Mouse (Mus musculus) layer of hippocampus, adult 2 months (tissue): ENCODE data around the gene Prl7c1. TPM values are rescaled to one million over a fixed set of nuclear protein-coding genes. Genes with fewer than 3 reads are reported as not detected.
"Not testable (repeated sequence)": the region's sequence is repeated elsewhere in the genome, so short reads cannot be mapped to it uniquely, and the experiment has no call there.

Experiments used
- DNase-seq, 2 experiments: peaks; one replicate each; pipeline ENCODE4 v3.0.0; 2022; ENCODE audit warnings: low spot score in 2 of 2
- H3K27ac ChIP-seq: fragments of 200-600 bp; 2 replicates; pipeline ENCODE4 v1.8.1; 2022
- H3K4me3 ChIP-seq: fragments of 200-600 bp; 2 replicates; pipeline ENCODE4 v1.8.1; 2022; ENCODE audit warnings: mild to moderate bottlenecking
- CTCF ChIP-seq: fragments of 200-600 bp; conservative IDR thresholded peaks from 2 replicates; pipeline ENCODE4 v1.8.1; 2022; ENCODE audit warnings: antibody characterized with exemption, mild to moderate bottlenecking, moderate library complexity
- long read RNA-seq, 2 experiments: library from polyadenylated mRNA; stranded (forward); transcript quantifications; one replicate each; pipeline ENCODE4 v2.0.0; 2021; ENCODE audit warnings: borderline mapping rate in 2 of 2
- total RNA-seq, 2 experiments: library from RNA; stranded (reverse); gene quantifications; 2 replicates each; pipeline ENCODE4 v1.2.3; 2021

Gene Prl7c1
- not detected for total RNA-seq
- long read RNA-seq, experiment 1 = 0 reads
- long read RNA-seq, experiment 2 = 0 reads

DNA sequence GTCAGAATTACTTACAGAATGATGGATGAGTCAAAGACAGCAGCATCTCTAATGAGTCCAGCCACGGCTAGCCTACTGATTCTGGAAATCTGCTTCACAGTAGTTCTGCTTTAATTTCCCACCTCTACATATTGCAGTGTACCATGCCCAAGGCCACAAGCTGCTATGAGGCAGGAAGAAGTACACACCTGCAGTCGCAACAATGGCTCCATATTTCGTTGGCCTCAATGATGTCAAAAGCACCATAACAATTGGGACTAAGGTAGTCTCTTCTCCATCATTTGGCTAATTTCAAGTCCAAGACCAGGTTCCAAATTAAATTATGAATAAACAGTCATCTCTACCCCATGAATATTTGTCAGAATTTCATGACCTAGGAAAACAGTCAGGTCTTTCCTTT, at the start of gene Prl7c1:
TSS of gene Prl7c1 (minus strand) at position 101 of the 400 bp plus-strand sequence.
- DNase-seq, H3K27ac ChIP-seq, H3K4me3 ChIP-seq: not testable (repeated sequence)

DNA sequence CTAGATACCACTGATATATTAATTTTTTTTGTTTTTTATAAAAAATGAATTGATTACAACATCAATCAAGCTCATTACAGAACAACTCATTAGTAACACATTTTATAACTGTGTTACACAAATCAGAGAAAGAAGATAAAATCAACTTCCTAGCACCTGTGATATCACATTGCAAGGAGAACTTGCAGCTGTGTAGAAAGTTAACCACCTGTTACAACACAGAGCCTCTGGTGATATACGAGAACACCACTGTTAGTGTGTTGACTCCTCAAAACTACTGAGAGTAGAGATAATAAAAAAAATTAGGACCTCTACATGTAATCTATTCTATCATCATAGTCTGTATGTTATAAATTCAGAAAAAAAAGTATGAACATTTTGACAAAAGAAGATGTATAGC, 22.2 kb upstream of the Prl7c1 start:
- TF ChIP-seq CTCF = no peak
- Histone ChIP-seq H3K4me3 (no peak overlapping the region), H3K27ac (no peak overlapping the region)
- DNase-seq = no peak

DNA sequence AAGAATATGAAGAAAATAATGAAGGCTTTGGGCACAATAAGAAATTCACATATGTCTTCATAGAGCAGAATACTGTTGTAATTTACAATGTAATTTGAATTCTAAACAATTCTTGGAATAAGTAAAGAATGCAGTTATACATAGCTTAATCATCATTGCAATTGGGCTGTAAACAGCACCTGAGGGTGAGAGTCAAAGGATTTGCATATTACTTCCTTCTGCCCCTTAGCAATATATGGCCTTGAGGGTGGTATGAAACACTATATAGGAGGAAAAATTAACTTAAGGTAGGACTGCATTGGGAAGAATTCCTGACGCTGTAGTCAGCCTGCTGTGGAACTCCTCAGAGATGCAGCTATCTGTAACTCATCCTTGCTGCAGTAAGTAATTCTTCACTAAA, 20.8 kb upstream of the Prl7c1 start, which contains the start of gene Prl2a1:
TSS of gene Prl2a1 (plus strand) at position 301 of the 400 bp plus-strand sequence.
- no peak within 1 kb of the TSS for H3K4me3 ChIP-seq
- DNase-seq = no peak
- H3K27ac ChIP-seq = no peak within 1 kb of the TSS
- no peak for TF ChIP-seq CTCF

DNA sequence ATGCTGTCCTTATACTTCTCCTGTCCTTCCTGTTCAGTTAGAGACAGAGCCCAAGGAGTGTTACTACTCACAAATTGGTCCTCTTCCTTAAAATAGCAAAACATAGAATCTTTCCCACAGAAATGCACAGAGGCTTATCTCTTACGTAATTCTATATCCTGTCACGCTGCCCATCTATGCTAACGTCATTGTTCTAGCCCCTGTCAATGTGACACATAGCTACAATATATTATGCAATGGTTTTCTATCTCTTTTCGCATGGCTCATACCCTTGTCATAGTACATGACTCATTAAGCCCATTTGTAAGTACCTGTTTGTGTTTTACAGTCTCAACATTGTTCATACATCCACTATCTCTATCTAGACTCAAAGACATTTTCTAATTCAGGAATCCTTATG, 18.7 kb upstream of the Prl7c1 start:
- TF ChIP-seq CTCF = no peak
- Histone ChIP-seq H3K4me3 (no peak overlapping the region), H3K27ac (no peak overlapping the region)
- DNase-seq = no peak

DNA sequence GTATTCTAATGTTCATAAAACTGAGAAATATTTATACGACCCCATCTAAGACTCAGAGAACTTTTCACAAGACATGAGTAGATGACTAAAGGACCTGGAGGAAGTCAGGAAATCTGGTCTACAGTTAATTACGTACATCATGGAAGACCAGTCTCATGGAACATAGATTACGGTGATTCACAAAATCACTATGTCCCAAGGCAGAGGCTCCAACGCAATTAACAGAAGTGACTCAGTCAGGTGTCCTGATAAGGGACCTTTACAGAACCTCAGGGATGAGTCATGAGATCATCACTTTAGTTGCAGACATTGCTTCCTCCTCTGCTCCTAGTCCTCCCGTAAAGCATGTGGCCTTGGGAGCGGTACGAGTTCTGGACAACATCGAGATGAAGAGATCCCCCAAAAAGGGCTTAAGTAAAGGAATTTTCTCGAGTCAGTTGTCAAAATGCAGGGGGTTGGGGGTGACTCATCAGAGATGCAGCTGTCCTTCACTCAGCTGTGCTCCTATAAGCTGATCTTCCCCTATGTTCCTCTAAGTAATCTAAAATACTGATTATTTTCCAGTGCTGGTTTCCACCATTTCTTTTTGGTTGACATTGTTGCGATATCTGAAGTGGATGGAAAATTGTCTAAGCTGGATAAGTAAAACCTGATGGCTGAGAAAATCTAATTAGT, 46.0 kb downstream of the Prl7c1 start:
- no peak for TF ChIP-seq CTCF
- no peak for DNase-seq
- no peak overlapping the region for H3K27ac ChIP-seq
- H3K4me3 ChIP-seq = no peak overlapping the region

DNA sequence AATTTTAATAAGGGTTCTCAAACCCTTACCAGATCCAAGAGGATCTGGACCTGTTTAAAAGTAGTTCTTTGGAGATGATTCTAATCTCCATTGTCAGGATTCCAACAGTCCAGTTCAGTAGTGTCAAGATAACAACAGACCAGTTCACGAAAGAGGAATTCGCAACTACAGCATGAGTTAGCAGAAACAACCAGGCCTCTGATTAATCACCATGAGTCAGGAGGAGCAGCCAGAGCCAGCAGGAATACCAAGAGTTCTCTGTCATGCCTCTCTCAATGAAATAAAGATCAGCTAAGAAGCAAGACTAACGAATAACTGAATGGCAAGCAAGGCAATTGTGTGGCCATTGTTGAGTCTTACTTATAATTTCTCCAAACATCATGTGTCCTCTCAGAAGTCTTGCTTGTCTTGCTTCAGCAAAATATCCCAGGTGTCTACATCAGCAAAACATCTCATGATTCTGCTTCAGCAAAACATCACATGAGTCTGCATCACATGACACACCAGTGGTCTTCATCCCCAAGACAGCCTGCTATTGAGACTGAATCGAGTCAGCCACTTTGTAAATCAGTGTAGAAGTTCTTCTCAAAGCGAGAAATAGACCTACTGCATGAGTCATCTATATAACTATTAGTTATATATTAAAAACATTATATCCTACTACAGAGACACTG, 50.2 kb downstream of the Prl7c1 start:
- H3K4me3 ChIP-seq, H3K27ac ChIP-seq, DNase-seq: not testable (repeated sequence)

DNA sequence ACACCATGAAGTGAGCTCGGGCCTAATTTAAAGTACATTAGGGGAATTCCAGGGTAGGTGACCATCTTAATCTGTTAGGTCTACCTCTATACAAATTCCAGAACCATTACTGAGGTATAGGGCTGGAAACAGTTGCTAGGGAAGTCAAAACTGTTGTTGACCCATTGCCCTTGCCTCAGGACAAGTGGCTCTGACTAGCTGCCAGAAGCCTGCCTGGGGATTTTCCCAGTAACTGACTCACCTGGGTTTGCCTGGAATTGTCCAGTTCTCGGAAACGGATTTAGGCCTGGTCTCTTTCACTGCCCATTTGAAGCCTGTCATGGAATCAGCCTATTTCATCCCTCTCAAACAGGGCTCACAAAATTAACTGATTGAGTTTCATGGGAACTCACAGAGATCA, 55.5 kb downstream of the Prl7c1 start:
- H3K27ac ChIP-seq, H3K4me3 ChIP-seq, DNase-seq: not testable (repeated sequence)

Other genes with a start within 250 kb of the Prl7c1 start
- gene Prl8a9, start 216.2 kb downstream of the Prl7c1 start, total RNA-seq = not detected
- gene Prl8a1, start 198.6 kb downstream of the Prl7c1 start, total RNA-seq = not detected
- not detected for gene Prl7b1, start 170.2 kb downstream of the Prl7c1 start, total RNA-seq
- gene Prl7a1, start 138.3 kb downstream of the Prl7c1 start, total RNA-seq = not detected
- not detected for gene Prl7a2, start 112.8 kb downstream of the Prl7c1 start, total RNA-seq
- not detected for gene Prl7d1, start 64.1 kb downstream of the Prl7c1 start, total RNA-seq
- gene Prl2a1, start 20.9 kb upstream of the Prl7c1 start, total RNA-seq = not detected
- gene Prl2c1, start 68.5 kb upstream of the Prl7c1 start, total RNA-seq = not detected
- not detected for gene Prl4a1, start 235.4 kb upstream of the Prl7c1 start, total RNA-seq